Mouse (Mus musculus): ENCODE results near the gene Arap1. TPM values are rescaled to one million over a fixed set of nuclear protein-coding genes. Genes with fewer than 3 reads are reported as not detected.

Gene Arap1
- polyA plus RNA-seq, 1 experiment from 2014 or later, result 13.4 TPM

- Histone ChIP-seq H3K36me3 (replicated peaks) (no peaks in the 10 kb centered on the region), H3K4me2 (no peak overlapping the region), H3K9me3 (no peaks in the 10 kb centered on the region), H3K9ac (no peak overlapping the region), H3K27me3 (peaks cover 18% of the 10 kb centered on the region), H3K27ac (no peak overlapping the region), H3K4me3 (replicated peaks) (no peak overlapping the region), H3K4me1 (peaks cover 19% of the 10 kb centered on the region)
- WGBS, result 78% methylated on average over 8 of the region's 8 CpGs
- no peak for ATAC-seq (ENCODE audit: low FRiP score)
Observed at GRCm38 (mm10) chr7:101457801-101458200, 109.9 kb downstream of the Arap1 start.

GRCm38 (mm10) chr7:101458278-101458781 is 110.5 kb downstream of the Arap1 start:
- H3K4me3 ChIP-seq (replicated peaks), result no peak overlapping the region
- H3K27ac ChIP-seq, result no peak overlapping the region
- no peak for ATAC-seq (ENCODE audit: low FRiP score)
- H3K4me2 ChIP-seq, result no peak overlapping the region
- no peaks in the 10 kb centered on the region for H3K36me3 ChIP-seq (replicated peaks)
- H3K4me1 ChIP-seq, result peaks cover 23% of the 10 kb centered on the region
- 79% methylated on average over 4 of the region's 4 CpGs for WGBS
- H3K27me3 ChIP-seq, result peaks cover 12% of the 10 kb centered on the region; the same call in 1 of the 2 replicates
- no peaks in the 10 kb centered on the region for H3K9me3 ChIP-seq
- H3K9ac ChIP-seq, result no peak overlapping the region

- Histone ChIP-seq H3K9me3 (no peaks in the 10 kb centered on the region), H3K4me2 (no peak overlapping the region), H3K27ac (no peak overlapping the region), H3K4me1 (peaks cover 26% of the 10 kb centered on the region), H3K27me3 (peaks cover 4% of the 10 kb centered on the region; the same call in 1 of the 2 replicates), H3K36me3 (replicated peaks) (no peaks in the 10 kb centered on the region), H3K4me3 (replicated peaks) (no peak overlapping the region), H3K9ac (no peak overlapping the region)
- 81% methylated on average over 9 of the region's 9 CpGs for WGBS
- ATAC-seq (ENCODE audit: low FRiP score), result no peak
Observed at GRCm38 (mm10) chr7:101459305-101459813, 111.5 kb downstream of the Arap1 start.

GRCm38 (mm10) chr7:101459923-101460607 is 112.2 kb downstream of the Arap1 start:
- Histone ChIP-seq H3K9ac (no peak overlapping the region), H3K27me3 (peaks cover 4% of the 10 kb centered on the region; the same call in 1 of the 2 replicates), H3K4me2 (no peak overlapping the region), H3K36me3 (replicated peaks) (no peaks in the 10 kb centered on the region), H3K4me1 (peaks cover 29% of the 10 kb centered on the region), H3K9me3 (no peaks in the 10 kb centered on the region), H3K4me3 (replicated peaks) (no peak overlapping the region), H3K27ac (no peak overlapping the region)
- WGBS, result 63% methylated on average over 10 of the region's 10 CpGs
- ATAC-seq (ENCODE audit: low FRiP score), result no peak

GRCm38 (mm10) chr7:101460608-101460957 is 112.7 kb downstream of the Arap1 start:
- Histone ChIP-seq H3K27ac (no peak overlapping the region), H3K4me1 (peaks cover 32% of the 10 kb centered on the region)

GRCm38 (mm10) chr7:101461571-101461970 is 113.7 kb downstream of the Arap1 start:
- no peaks in the 10 kb centered on the region for H3K36me3 ChIP-seq (replicated peaks)
- no peak overlapping the region for H3K4me3 ChIP-seq (replicated peaks)
- no peak overlapping the region for H3K4me2 ChIP-seq
- H3K9ac ChIP-seq, result no peak overlapping the region
- H3K27me3 ChIP-seq, result peaks cover 4% of the 10 kb centered on the region; the same call in 1 of the 2 replicates
- peaks cover 32% of the 10 kb centered on the region for H3K4me1 ChIP-seq
- no peaks in the 10 kb centered on the region for H3K9me3 ChIP-seq
- no peak overlapping the region for H3K27ac ChIP-seq
- WGBS, result 85% methylated on average over 10 of the region's 11 CpGs
- no peak for ATAC-seq (ENCODE audit: low FRiP score)

More at GRCm38 (mm10) chr7:101460608-101460957, 112.7 kb downstream of the Arap1 start:
- no peaks in the 10 kb centered on the region for H3K36me3 ChIP-seq (replicated peaks)
- 51% methylated on average over 10 of the region's 10 CpGs for WGBS
- ATAC-seq (ENCODE audit: low FRiP score), result no peak
- no peak overlapping the region for H3K4me2 ChIP-seq
- H3K9ac ChIP-seq, result no peak overlapping the region
- no peak overlapping the region for H3K4me3 ChIP-seq (replicated peaks)
- H3K9me3 ChIP-seq, result no peaks in the 10 kb centered on the region
- peaks cover 4% of the 10 kb centered on the region; the same call in 1 of the 2 replicates for H3K27me3 ChIP-seq

Other genes with a start within 250 kb of the Arap1 start
- 18.8 and 21.8 TPM in 2 replicates for gene Atg16l2, start 45.8 kb upstream of the Arap1 start, polyA plus RNA-seq (2016; fragmentation: Nextera tagmentation; extraction: Ambion mirVana)
- gene Stard10, start 31.0 kb upstream of the Arap1 start, polyA plus RNA-seq (2016; fragmentation: Nextera tagmentation; extraction: Ambion mirVana), result 5.8 and 6.2 TPM in 2 replicates
- not detected in 2 replicates for gene Gm45837, start 62.8 kb downstream of the Arap1 start, polyA plus RNA-seq (2016; fragmentation: Nextera tagmentation; extraction: Ambion mirVana)
- 23.1 and 25.7 TPM in 2 replicates for gene Pde2a, start 73.6 kb downstream of the Arap1 start, polyA plus RNA-seq (2016; fragmentation: Nextera tagmentation; extraction: Ambion mirVana)
- not detected in 2 replicates for gene Art2b, start 237.5 kb downstream of the Arap1 start, polyA plus RNA-seq (2016; fragmentation: Nextera tagmentation; extraction: Ambion mirVana)

All from forebrain, embryonic 12.5 days (tissue).